Mouse (Mus musculus) thymus, adult 2 months (tissue): ENCODE results near the gene Fbn1.

Experiments used
- CTCF ChIP-seq: fragments of 200-500 bp; IDR thresholded peaks from 2 replicates; pipeline ENCODE4 v1.5.1; 2012; ENCODE audit warnings: mild to moderate bottlenecking, control low read depth, low read length, moderate library complexity, borderline replicate concordance; ENCODE audit not compliant: control insufficient read depth, poor library complexity, insufficient read depth; ENCODE audit errors: extremely low read depth
- POLR2A ChIP-seq: fragments of 200-500 bp; IDR thresholded peaks from 2 replicates; pipeline ENCODE4 v1.6.1; 2012; ENCODE audit warnings: mild to moderate bottlenecking, low read length, control low read depth, moderate library complexity; ENCODE audit not compliant: control insufficient read depth, poor library complexity, insufficient read depth; ENCODE audit errors: extremely low read depth

- TF ChIP-seq CTCF (no peak), POLR2A (no peak)
Observed at GRCm38 (mm10) chr2:125330506-125330905, 177.3 kb downstream of the Fbn1 start.
